Mouse (Mus musculus): ENCODE measurements around the gene Cflar. TPM values are rescaled to one million over a fixed set of nuclear protein-coding genes. Genes with fewer than 3 reads are reported as not detected.
"Not testable (repeated sequence)": the region's sequence is repeated elsewhere in the genome, so short reads cannot be mapped to it uniquely, and the experiment has no call there.

Gene Cflar
- polyA plus RNA-seq, 1 experiment from 2014 or later = 41.2 TPM

- no peak overlapping the region for H3K9ac ChIP-seq
- peaks cover 94% of the 10 kb centered on the region for H3K36me3 ChIP-seq
- 91% methylated on average over 7 of the region's 7 CpGs for WGBS
- H3K4me1 ChIP-seq = 0 out of 2 replicates have a peak, but pooled peaks cover 2% of the 10 kb centered on the region
- H3K4me2 ChIP-seq = no peak overlapping the region
- no peaks in the 10 kb centered on the region for H3K9me3 ChIP-seq
- H3K4me3 ChIP-seq = no peak overlapping the region
- no peak for ATAC-seq (ENCODE audit: insufficient number of reproducible peaks, low FRiP score, low TSS enrichment, low read depth)
- H3K27ac ChIP-seq = no peak overlapping the region
- no peaks in the 10 kb centered on the region for H3K27me3 ChIP-seq
Measured at GRCm38 (mm10) chr1:58739529-58739928, 28.2 kb downstream of the Cflar start.

GRCm38 (mm10) chr1:58742571-58743021 is 31.3 kb downstream of the Cflar start:
- no peak overlapping the region for H3K9ac ChIP-seq
- no peak overlapping the region; the same call in 1 of the 2 replicates for H3K27ac ChIP-seq
- WGBS = 49% methylated on average over 5 of the region's 5 CpGs
- H3K36me3 ChIP-seq = peaks cover 91% of the 10 kb centered on the region
- no peak overlapping the region for H3K4me2 ChIP-seq
- H3K9me3 ChIP-seq = no peaks in the 10 kb centered on the region
- H3K27me3 ChIP-seq = no peaks in the 10 kb centered on the region
- ATAC-seq (ENCODE audit: insufficient number of reproducible peaks, low FRiP score, low TSS enrichment, low read depth) = no peak; the same call in 1 of the 2 replicates
- no peak overlapping the region for H3K4me3 ChIP-seq
- 0 out of 2 replicates have a peak, but pooled peaks cover 2% of the 10 kb centered on the region for H3K4me1 ChIP-seq

- Histone ChIP-seq H3K4me1 (0 out of 2 replicates have a peak, but pooled peaks cover 2% of the 10 kb centered on the region), H3K36me3 (peaks cover 93% of the 10 kb centered on the region), H3K27ac (no peak overlapping the region), H3K4me2 (no peak overlapping the region), H3K9me3 (no peaks in the 10 kb centered on the region), H3K27me3 (no peaks in the 10 kb centered on the region), H3K9ac (no peak overlapping the region), H3K4me3 (no peak overlapping the region)
- no peak for ATAC-seq (ENCODE audit: insufficient number of reproducible peaks, low FRiP score, low TSS enrichment, low read depth)
- 86% methylated on average over 6 of the region's 6 CpGs for WGBS
Measured at GRCm38 (mm10) chr1:58743252-58743651, 31.9 kb downstream of the Cflar start.

- Histone ChIP-seq H3K4me3 (no peak overlapping the region), H3K27ac (no peak overlapping the region), H3K4me2 (no peak overlapping the region), H3K36me3 (peaks cover 92% of the 10 kb centered on the region), H3K27me3 (no peaks in the 10 kb centered on the region), H3K4me1 (0 out of 2 replicates have a peak, but pooled peaks cover 2% of the 10 kb centered on the region), H3K9me3 (no peaks in the 10 kb centered on the region), H3K9ac (no peak overlapping the region)
- ATAC-seq (ENCODE audit: insufficient number of reproducible peaks, low FRiP score, low TSS enrichment, low read depth) = no peak
- WGBS = 81% methylated on average over 7 of the region's 7 CpGs
Measured at GRCm38 (mm10) chr1:58744645-58745044, 33.3 kb downstream of the Cflar start.

GRCm38 (mm10) chr1:58746880-58747279 is 35.6 kb downstream of the Cflar start:
- Histone ChIP-seq H3K27ac (no peak overlapping the region), H3K4me1 (0 out of 2 replicates have a peak, but pooled peaks cover 2% of the 10 kb centered on the region), H3K4me2 (no peak overlapping the region), H3K36me3 (peaks cover 71% of the 10 kb centered on the region), H3K9ac (no peak overlapping the region), H3K27me3 (no peaks in the 10 kb centered on the region), H3K4me3 (no peak overlapping the region), H3K9me3 (no peaks in the 10 kb centered on the region)
- ATAC-seq (ENCODE audit: insufficient number of reproducible peaks, low FRiP score, low TSS enrichment, low read depth) = no peak
- WGBS = 69% methylated on average over 9 of the region's 9 CpGs

- H3K36me3 ChIP-seq = peaks cover 39% of the 10 kb centered on the region
- H3K9ac ChIP-seq = no peak overlapping the region
- WGBS = 95% methylated on average over 3 of the region's 3 CpGs
- no peaks in the 10 kb centered on the region for H3K27me3 ChIP-seq
- H3K9me3 ChIP-seq = no peaks in the 10 kb centered on the region
- ATAC-seq (ENCODE audit: insufficient number of reproducible peaks, low FRiP score, low TSS enrichment, low read depth) = no peak
- no peak overlapping the region for H3K27ac ChIP-seq
- no peak overlapping the region for H3K4me3 ChIP-seq
- no peak overlapping the region for H3K4me2 ChIP-seq
- H3K4me1 ChIP-seq = no peaks in the 10 kb centered on the region
Measured at GRCm38 (mm10) chr1:58759451-58759850, 48.1 kb downstream of the Cflar start.

- Histone ChIP-seq H3K4me2 (no peak overlapping the region), H3K4me1 (no peaks in the 10 kb centered on the region), H3K4me3 (no peak overlapping the region), H3K27ac (no peak overlapping the region), H3K9ac (no peak overlapping the region), H3K9me3 (no peaks in the 10 kb centered on the region), H3K27me3 (no peaks in the 10 kb centered on the region), H3K36me3 (peaks cover 29% of the 10 kb centered on the region)
- no peak for ATAC-seq (ENCODE audit: insufficient number of reproducible peaks, low FRiP score, low TSS enrichment, low read depth)
- 72% methylated on average over 1 of the region's 1 CpGs for WGBS
Measured at GRCm38 (mm10) chr1:58760581-58760980, 49.3 kb downstream of the Cflar start.

GRCm38 (mm10) chr1:58761391-58762275 is 50.3 kb downstream of the Cflar start:
- ATAC-seq (ENCODE audit: insufficient number of reproducible peaks, low FRiP score, low TSS enrichment, low read depth); H3K4me1 ChIP-seq: not testable (repeated sequence)
- WGBS = 81% methylated on average over 5 of the region's 5 CpGs

GRCm38 (mm10) chr1:58762576-58762975 is 51.3 kb downstream of the Cflar start:
- Histone ChIP-seq H3K9ac (no peak overlapping the region), H3K36me3 (peaks cover 23% of the 10 kb centered on the region), H3K4me3 (no peak overlapping the region), H3K4me1 (no peaks in the 10 kb centered on the region), H3K4me2 (no peak overlapping the region), H3K27ac (no peak overlapping the region), H3K9me3 (no peaks in the 10 kb centered on the region), H3K27me3 (no peaks in the 10 kb centered on the region)
- 78% methylated on average over 5 of the region's 5 CpGs for WGBS
- ATAC-seq (ENCODE audit: insufficient number of reproducible peaks, low FRiP score, low TSS enrichment, low read depth) = no peak

More at GRCm38 (mm10) chr1:58761391-58762275, 50.3 kb downstream of the Cflar start:
- peaks cover 23% of the 10 kb centered on the region for H3K36me3 ChIP-seq
- H3K27ac ChIP-seq, H3K9ac ChIP-seq, H3K9me3 ChIP-seq, H3K27me3 ChIP-seq, H3K4me2 ChIP-seq, H3K4me3 ChIP-seq: not testable (repeated sequence)

GRCm38 (mm10) chr1:58766446-58766845 is 55.1 kb downstream of the Cflar start:
- 75% methylated on average over 4 of the region's 4 CpGs for WGBS
- H3K4me1 ChIP-seq; H3K4me2 ChIP-seq; ATAC-seq (ENCODE audit: insufficient number of reproducible peaks, low FRiP score, low TSS enrichment, low read depth); H3K4me3 ChIP-seq; H3K27ac ChIP-seq; H3K9ac ChIP-seq; H3K36me3 ChIP-seq; H3K9me3 ChIP-seq; H3K27me3 ChIP-seq: not testable (repeated sequence)

- no peak overlapping the region for H3K4me2 ChIP-seq
- H3K36me3 ChIP-seq = no peaks in the 10 kb centered on the region
- H3K27ac ChIP-seq = no peak overlapping the region
- H3K9me3 ChIP-seq = no peaks in the 10 kb centered on the region
- H3K4me3 ChIP-seq = no peak overlapping the region
- no peak overlapping the region for H3K9ac ChIP-seq
- no peaks in the 10 kb centered on the region for H3K27me3 ChIP-seq
- H3K4me1 ChIP-seq = no peaks in the 10 kb centered on the region
- ATAC-seq (ENCODE audit: insufficient number of reproducible peaks, low FRiP score, low TSS enrichment, low read depth) = no peak
Measured at GRCm38 (mm10) chr1:58769136-58769535, 57.8 kb downstream of the Cflar start.

- H3K4me2 ChIP-seq = no peak overlapping the region
- 43% methylated on average over 9 of the region's 9 CpGs for WGBS
- no peaks in the 10 kb centered on the region for H3K36me3 ChIP-seq
- H3K4me3 ChIP-seq = no peak overlapping the region
- no peaks in the 10 kb centered on the region for H3K9me3 ChIP-seq
- no peaks in the 10 kb centered on the region for H3K27me3 ChIP-seq
- H3K9ac ChIP-seq = no peak overlapping the region
- ATAC-seq (ENCODE audit: insufficient number of reproducible peaks, low FRiP score, low TSS enrichment, low read depth) = no peak
- H3K27ac ChIP-seq = no peak overlapping the region
- no peaks in the 10 kb centered on the region for H3K4me1 ChIP-seq
Measured at GRCm38 (mm10) chr1:58769701-58770100, 58.4 kb downstream of the Cflar start.

Measured in limb, embryonic 15.5 days (tissue).